Mouse (Mus musculus) MEL (cell line): ENCODE measurements at regions not wholly inside any gene's neighbourhood (a gene's known extent, or its start where the extent isn't known, plus 50 kb on each side); places are given as distances from the start of the nearest gene placed in this dataset.

ENCODE experiments used
- CTCF ChIP-seq, 3 experiments: IDR thresholded peaks in 2 of 3; conservative IDR thresholded peaks in 1 of 3; 2 replicates each; pipeline ENCODE4 v1.5.1; 2011 to 2012; ENCODE audit warnings: low read length in 3 of 3, low read depth in 2 of 3, mild to moderate bottlenecking in 2 of 3, improper control_type of control experiment in 1 of 3, inconsistent platforms in 1 of 3, mixed read lengths in 1 of 3, moderate library complexity in 1 of 3; ENCODE audit not compliant: control insufficient read depth in 1 of 3, insufficient read depth in 1 of 3, poor library complexity in 1 of 3, severe bottlenecking in 1 of 3
- GATA1 ChIP-seq: IDR thresholded peaks from 2 replicates; pipeline ENCODE4 v1.6.1; 2011; ENCODE audit warnings: low read depth, low read length, improper control_type of control experiment
- HCFC1 ChIP-seq: IDR thresholded peaks from 2 replicates; pipeline ENCODE4 v1.6.1; 2012; ENCODE audit warnings: low read depth, mild to moderate bottlenecking, inconsistent platforms, low read length, improper control_type of control experiment, moderate library complexity
- MAX ChIP-seq: IDR thresholded peaks from 2 replicates; pipeline ENCODE4 v1.6.1; 2011; ENCODE audit warnings: low read length, improper control_type of control experiment
- MXI1 ChIP-seq: IDR thresholded peaks from 2 replicates; pipeline ENCODE4 v1.6.1; 2011; ENCODE audit warnings: mild to moderate bottlenecking, low read depth, low read length, improper control_type of control experiment
- NELFE ChIP-seq: IDR thresholded peaks from 2 replicates; pipeline ENCODE4 v1.6.1; 2011; ENCODE audit warnings: low read depth, low read length, improper control_type of control experiment
- NRF1 ChIP-seq: IDR thresholded peaks from 2 replicates; pipeline ENCODE4 v1.6.1; 2014; ENCODE audit warnings: low read depth, mild to moderate bottlenecking, inconsistent platforms, low read length, improper control_type of control experiment, moderate library complexity; ENCODE audit not compliant: poor library complexity, insufficient read depth, severe bottlenecking
- TBP ChIP-seq: IDR thresholded peaks from 2 replicates; pipeline ENCODE4 v1.8.0; 2011; ENCODE audit warnings: low read depth, low read length, improper control_type of control experiment
- ZMIZ1 ChIP-seq: IDR thresholded peaks from 2 replicates; pipeline ENCODE4 v1.6.1; 2012; ENCODE audit warnings: low read depth, mild to moderate bottlenecking, inconsistent platforms, low read length, improper control_type of control experiment, moderate library complexity

DNA sequence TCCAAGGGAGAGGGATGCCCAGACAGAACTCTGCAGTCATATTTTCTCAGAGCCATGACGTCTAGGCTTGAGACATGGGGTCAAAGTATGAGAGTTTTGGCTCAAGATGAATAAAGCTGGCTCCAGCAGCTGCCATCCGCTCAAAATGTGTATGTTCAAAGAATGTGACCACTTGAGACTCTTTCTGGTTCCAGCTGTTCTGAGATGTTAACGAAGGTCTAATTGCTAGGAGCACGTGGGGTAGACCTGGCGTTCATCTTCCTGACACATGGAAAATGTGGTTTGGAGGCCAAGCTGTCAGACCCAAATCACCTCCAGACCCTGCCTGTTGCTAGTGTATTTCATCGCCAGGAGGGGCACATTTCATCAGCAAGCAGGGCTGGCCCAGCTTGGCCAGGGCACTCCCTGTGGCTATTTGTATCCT is 58.9 kb upstream of the Ankrd1 start:
- TF ChIP-seq ZMIZ1 (no peak), CTCF (IDR thresholded peaks at IDR 0.05 in 2 of 3, conservative IDR thresholded peaks at IDR 0.05 in 1 of 3; ENCODE audit: control insufficient read depth in 1 of 3, insufficient read depth in 1 of 3, low read depth in 2 of 3, low read length in 3 of 3, poor library complexity in 1 of 3, severe bottlenecking in 1 of 3) (no peak), HCFC1 (no peak), GATA1 (no peak), NELFE (no peak), MAX (no peak), MXI1 (no peak), TBP (no peak), NRF1 (no peak)
